Mouse (Mus musculus) embryonic facial prominence, embryonic 14.5 days (tissue): ENCODE results near the gene Parn. TPM values are rescaled to one million over a fixed set of nuclear protein-coding genes. Genes with fewer than 3 reads are reported as not detected.
A peak's percentile ranks its signal among the peaks of the same experiment; 100 is the strongest.

Experiments
- ATAC-seq: fragments of 200-750 bp; cut with Nextera tagmentation; 2 replicates; pipeline ENCODE4 v1.8.0; 2017; ENCODE audit warnings: low read depth, moderate number of reproducible peaks, moderate TSS enrichment
- DNase-seq: peaks from one replicate; pipeline ENCODE4 v3.0.0-alpha.2; 2015; ENCODE audit warnings: low spot score
- H3K27ac ChIP-seq: fragments of 300-500 bp; sonication (generic); replicated peaks from 2 replicates; pipeline ENCODE4 v1.5.1; 2014; ENCODE audit warnings: low read depth, mild to moderate bottlenecking, low read length, moderate library complexity
- H3K27me3 ChIP-seq: fragments of 300-500 bp; sonication (generic); replicated peaks from 2 replicates; pipeline ENCODE4 v1.6.1; 2014; ENCODE audit warnings: low read length; ENCODE audit not compliant: control insufficient read depth, insufficient read depth
- H3K36me3 ChIP-seq: fragments of 300-500 bp; sonication (generic); 2 replicates; pipeline ENCODE4 v1.6.1; 2014; ENCODE audit warnings: low read length, mixed read lengths; ENCODE audit not compliant: control insufficient read depth, insufficient read depth
- H3K4me1 ChIP-seq: fragments of 300-500 bp; sonication (generic); 2 replicates; pipeline ENCODE4 v1.6.1; 2014; ENCODE audit warnings: antibody characterized with exemption, low read length; ENCODE audit not compliant: control insufficient read depth, insufficient read depth
- H3K4me2 ChIP-seq: fragments of 300-500 bp; sonication (generic); 2 replicates; pipeline ENCODE4 v1.6.1; 2014; ENCODE audit warnings: low read depth, mild to moderate bottlenecking, low read length, moderate library complexity, mixed read lengths
- H3K4me3 ChIP-seq: fragments of 300-500 bp; sonication (generic); 2 replicates; pipeline ENCODE4 v1.5.1; 2014; ENCODE audit warnings: low read depth, mild to moderate bottlenecking, low read length
- H3K9ac ChIP-seq: fragments of 300-500 bp; sonication (generic); 2 replicates; pipeline ENCODE4 v1.6.1; 2014; ENCODE audit warnings: low read depth, mild to moderate bottlenecking, low read length, moderate library complexity, mixed read lengths
- H3K9me3 ChIP-seq: fragments of 300-500 bp; sonication (generic); 2 replicates; pipeline ENCODE4 v1.6.1; 2016; ENCODE audit warnings: low read length; ENCODE audit not compliant: control insufficient read depth
- WGBS: fragments of 180-500 bp; shearing (Covaris S2); extraction: QIAGEN DNeasy Blood & Tissue Kit; methylation state at CpG from one replicate; pipeline ENCODE4 v1.1.7; 2014; 5-methylcytosine and 5-hydroxymethylcytosine counted together
- polyA plus RNA-seq: library from polyadenylated mRNA; unstranded; fragments of >200 nt; fragmentation: Nextera tagmentation; extraction: Ambion mirVana; gene quantifications from 2 replicates; pipeline ENCODE4 v1.2.1, GENCODE M21; 2014

Parn gene
- polyA plus RNA-seq = 32.1 and 41.3 TPM in 2 replicates

GRCm38 (mm10) chr16:13667878-13668343 is at the start of gene Parn:
Parn (minus strand) TSS chr16:13668170.
- peak within 1 kb of the TSS; percentile 56 for H3K4me2 ChIP-seq
- H3K36me3 ChIP-seq = peaks cover 28% of the 10 kb centered on the region
- peak within 1 kb of the TSS; percentile 75 for H3K9ac ChIP-seq
- peak within 1 kb of the TSS; percentile 76 for H3K27ac ChIP-seq
- H3K4me3 ChIP-seq = peak within 1 kb of the TSS; percentile 59
- no peaks in the 10 kb centered on the region for H3K27me3 ChIP-seq
- H3K9me3 ChIP-seq = no peaks in the 10 kb centered on the region
- ATAC-seq (peak; percentile 90), DNase-seq (peak; percentile 96)
- H3K4me1 ChIP-seq = peaks cover 3% of the 10 kb centered on the region
- WGBS = 0% methylated on average over 34 of the region's 35 CpGs

- Histone ChIP-seq H3K4me2 (no peak overlapping the region), H3K4me1 (no peaks in the 10 kb centered on the region), H3K9ac (no peak overlapping the region), H3K27ac (no peak overlapping the region), H3K36me3 (no peaks in the 10 kb centered on the region), H3K4me3 (no peak overlapping the region), H3K9me3 (no peaks in the 10 kb centered on the region), H3K27me3 (no peaks in the 10 kb centered on the region)
- DNase-seq (no peak), ATAC-seq (no peak)
- 78% methylated on average over 2 of the region's 2 CpGs for WGBS
Measured at GRCm38 (mm10) chr16:13716821-13717553, 49.0 kb upstream of the Parn start.

- H3K36me3 ChIP-seq = no peaks in the 10 kb centered on the region
- no peak overlapping the region for H3K9ac ChIP-seq
- no peak overlapping the region for H3K27ac ChIP-seq
- no peaks in the 10 kb centered on the region for H3K27me3 ChIP-seq
- no peaks in the 10 kb centered on the region for H3K4me1 ChIP-seq
- H3K4me3 ChIP-seq = no peak overlapping the region
- no peak for ATAC-seq
- DNase-seq = no peak
- WGBS = 84% methylated on average over 3 of the region's 3 CpGs
- H3K4me2 ChIP-seq = no peak overlapping the region
- no peaks in the 10 kb centered on the region for H3K9me3 ChIP-seq
Measured at GRCm38 (mm10) chr16:13714910-13715309, 46.9 kb upstream of the Parn start.

GRCm38 (mm10) chr16:13704676-13705075 is 36.7 kb upstream of the Parn start:
- 90% methylated on average over 10 of the region's 10 CpGs for WGBS
- peaks cover 53% of the 10 kb centered on the region for H3K36me3 ChIP-seq
- H3K4me1 ChIP-seq = no peaks in the 10 kb centered on the region
- no peaks in the 10 kb centered on the region for H3K9me3 ChIP-seq
- ATAC-seq (no peak), DNase-seq (no peak)
- no peak overlapping the region for H3K4me3 ChIP-seq
- H3K9ac ChIP-seq = no peak overlapping the region
- H3K27ac ChIP-seq = no peak overlapping the region
- no peak overlapping the region for H3K4me2 ChIP-seq
- no peaks in the 10 kb centered on the region for H3K27me3 ChIP-seq

- no peak overlapping the region for H3K9ac ChIP-seq
- H3K27ac ChIP-seq = no peak overlapping the region
- H3K4me2 ChIP-seq = no peak overlapping the region
- peaks cover 78% of the 10 kb centered on the region for H3K36me3 ChIP-seq
- no peaks in the 10 kb centered on the region for H3K27me3 ChIP-seq
- H3K9me3 ChIP-seq = no peaks in the 10 kb centered on the region
- WGBS = 93% methylated on average over 7 of the region's 7 CpGs
- H3K4me1 ChIP-seq = no peaks in the 10 kb centered on the region
- ATAC-seq (no peak), DNase-seq (no peak)
- H3K4me3 ChIP-seq = no peak overlapping the region
Measured at GRCm38 (mm10) chr16:13702184-13702583, 34.2 kb upstream of the Parn start.

- Histone ChIP-seq H3K4me3 (no peak overlapping the region), H3K36me3 (peaks cover 86% of the 10 kb centered on the region), H3K4me2 (no peak overlapping the region), H3K27me3 (no peaks in the 10 kb centered on the region), H3K27ac (no peak overlapping the region), H3K9ac (no peak overlapping the region), H3K9me3 (no peaks in the 10 kb centered on the region), H3K4me1 (no peaks in the 10 kb centered on the region)
- DNase-seq (no peak), ATAC-seq (no peak)
- 88% methylated on average over 7 of the region's 7 CpGs for WGBS
Measured at GRCm38 (mm10) chr16:13698998-13699397, 31.0 kb upstream of the Parn start.

GRCm38 (mm10) chr16:13678601-13679319 is 10.8 kb upstream of the Parn start:
- 85% methylated on average over 3 of the region's 3 CpGs for WGBS
- Histone ChIP-seq H3K4me1 (no peaks in the 10 kb centered on the region), H3K4me2 (no peak overlapping the region), H3K9me3 (no peaks in the 10 kb centered on the region), H3K4me3 (no peak overlapping the region), H3K9ac (no peak overlapping the region), H3K27ac (no peak overlapping the region), H3K27me3 (no peaks in the 10 kb centered on the region), H3K36me3 (peaks cover 30% of the 10 kb centered on the region)
- ATAC-seq (no peak), DNase-seq (no peak)

- ATAC-seq (no peak), DNase-seq (no peak)
- no peak overlapping the region for H3K27ac ChIP-seq
- no peak overlapping the region for H3K4me2 ChIP-seq
- H3K9me3 ChIP-seq = no peaks in the 10 kb centered on the region
- no peaks in the 10 kb centered on the region for H3K27me3 ChIP-seq
- H3K4me3 ChIP-seq = no peak overlapping the region
- H3K36me3 ChIP-seq = peaks cover 28% of the 10 kb centered on the region
- peaks cover 7% of the 10 kb centered on the region for H3K4me1 ChIP-seq
- H3K9ac ChIP-seq = no peak overlapping the region
- WGBS = 95% methylated on average over 3 of the region's 3 CpGs
Measured at GRCm38 (mm10) chr16:13674511-13674910, 6.5 kb upstream of the Parn start.
